Mouse (Mus musculus): ENCODE results near the gene Cyp2g1. TPM values are rescaled to one million over a fixed set of nuclear protein-coding genes. Genes with fewer than 3 reads are reported as not detected.
"Not testable (repeated sequence)": the region's sequence is repeated elsewhere in the genome, so short reads cannot be mapped to it uniquely, and the experiment has no call there.

Cyp2g1 gene
- polyA plus RNA-seq, 1 experiment from 2014 or later: not detected

DNA sequence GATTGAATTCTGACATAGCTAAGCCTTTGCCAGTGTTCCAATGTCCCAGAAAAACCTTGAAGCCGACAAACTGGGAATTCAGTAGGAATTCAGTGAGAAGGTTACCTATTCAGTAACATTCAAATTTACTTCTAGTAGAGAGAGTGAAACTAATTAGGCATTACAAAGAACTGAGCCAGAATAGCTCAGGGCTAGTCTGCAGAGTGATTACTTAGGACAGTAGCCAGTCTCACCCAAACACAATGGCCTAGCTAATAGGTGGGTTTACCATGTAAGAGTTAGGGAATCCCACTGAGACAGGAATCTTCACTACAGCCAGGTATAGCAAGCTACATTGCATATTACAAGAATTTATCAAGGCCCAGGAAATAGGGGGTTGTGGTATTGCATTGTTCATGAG, 22.7 kb upstream of the Cyp2g1 start:
- not testable (repeated sequence) for H3K4me3 ChIP-seq; H3K36me3 ChIP-seq; H3K27me3 ChIP-seq (ENCODE audit: low read depth, poor library complexity, severe bottlenecking); H3K27ac ChIP-seq (replicated peaks); DNase-seq (ENCODE audit: low spot score); H3K9me3 ChIP-seq (replicated peaks)
- H3K4me1 ChIP-seq: peaks cover 11% of the 10 kb centered on the region
- WGBS: 68% methylated on average over 1 of the region's 1 CpGs

- H3K4me3 ChIP-seq: no peak overlapping the region
- H3K27ac ChIP-seq (replicated peaks): no peak overlapping the region
- no peaks in the 10 kb centered on the region for H3K36me3 ChIP-seq
- no peak for DNase-seq (ENCODE audit: low spot score)
- no peaks in the 10 kb centered on the region for H3K27me3 ChIP-seq (ENCODE audit: low read depth, poor library complexity, severe bottlenecking)
- H3K4me1 ChIP-seq: no peaks in the 10 kb centered on the region
- no peaks in the 10 kb centered on the region for H3K9me3 ChIP-seq (replicated peaks)
- WGBS: 87% methylated on average over 6 of the region's 6 CpGs
These were observed 18.7 kb upstream of the Cyp2g1 start for GRCm38 (mm10) chr7:26789984-26790383.

GRCm38 (mm10) chr7:26800104-26800503, 8.6 kb upstream of the Cyp2g1 start:
- no peaks in the 10 kb centered on the region for H3K36me3 ChIP-seq
- H3K27ac ChIP-seq (replicated peaks): no peak overlapping the region
- H3K27me3 ChIP-seq (ENCODE audit: low read depth, poor library complexity, severe bottlenecking): no peaks in the 10 kb centered on the region
- H3K9me3 ChIP-seq (replicated peaks): no peaks in the 10 kb centered on the region
- no peak for DNase-seq (ENCODE audit: low spot score)
- H3K4me1 ChIP-seq: no peaks in the 10 kb centered on the region
- no peak overlapping the region for H3K4me3 ChIP-seq

- DNase-seq (ENCODE audit: low spot score): no peak
- 93% methylated on average over 1 of the region's 1 CpGs for WGBS
- no peak overlapping the region for H3K27ac ChIP-seq (replicated peaks)
- H3K27me3 ChIP-seq (ENCODE audit: low read depth, poor library complexity, severe bottlenecking): no peaks in the 10 kb centered on the region
- H3K36me3 ChIP-seq: no peaks in the 10 kb centered on the region
- no peaks in the 10 kb centered on the region for H3K9me3 ChIP-seq (replicated peaks)
- H3K4me1 ChIP-seq: no peaks in the 10 kb centered on the region
- H3K4me3 ChIP-seq: no peak overlapping the region
These were observed 7.7 kb upstream of the Cyp2g1 start for GRCm38 (mm10) chr7:26800996-26801395.

- not testable (repeated sequence) for H3K9me3 ChIP-seq (replicated peaks); DNase-seq (ENCODE audit: low spot score); H3K27ac ChIP-seq (replicated peaks); H3K4me1 ChIP-seq; H3K36me3 ChIP-seq; H3K4me3 ChIP-seq; H3K27me3 ChIP-seq (ENCODE audit: low read depth, poor library complexity, severe bottlenecking)
- 85% methylated on average over 9 of the region's 9 CpGs for WGBS
These were observed 23.0 kb downstream of the Cyp2g1 start for GRCm38 (mm10) chr7:26831556-26832292.

GRCm38 (mm10) chr7:26832668-26833067, 24.0 kb downstream of the Cyp2g1 start:
- not testable (repeated sequence) for DNase-seq (ENCODE audit: low spot score); H3K9me3 ChIP-seq (replicated peaks); H3K4me3 ChIP-seq; H3K4me1 ChIP-seq; H3K36me3 ChIP-seq; H3K27ac ChIP-seq (replicated peaks); H3K27me3 ChIP-seq (ENCODE audit: low read depth, poor library complexity, severe bottlenecking)
- WGBS: 82% methylated on average over 7 of the region's 7 CpGs

GRCm38 (mm10) chr7:26835059-26835458, 26.4 kb downstream of the Cyp2g1 start, which contains the start of gene Cyp2a5:
Gene Cyp2a5 (plus strand): TSS chr7:26835305.
- H3K36me3 ChIP-seq; H3K9me3 ChIP-seq (replicated peaks); H3K27ac ChIP-seq (replicated peaks); H3K4me3 ChIP-seq; H3K4me1 ChIP-seq; DNase-seq (ENCODE audit: low spot score); H3K27me3 ChIP-seq (ENCODE audit: low read depth, poor library complexity, severe bottlenecking): not testable (repeated sequence)
- 79% methylated on average over 3 of the region's 3 CpGs for WGBS

DNA sequence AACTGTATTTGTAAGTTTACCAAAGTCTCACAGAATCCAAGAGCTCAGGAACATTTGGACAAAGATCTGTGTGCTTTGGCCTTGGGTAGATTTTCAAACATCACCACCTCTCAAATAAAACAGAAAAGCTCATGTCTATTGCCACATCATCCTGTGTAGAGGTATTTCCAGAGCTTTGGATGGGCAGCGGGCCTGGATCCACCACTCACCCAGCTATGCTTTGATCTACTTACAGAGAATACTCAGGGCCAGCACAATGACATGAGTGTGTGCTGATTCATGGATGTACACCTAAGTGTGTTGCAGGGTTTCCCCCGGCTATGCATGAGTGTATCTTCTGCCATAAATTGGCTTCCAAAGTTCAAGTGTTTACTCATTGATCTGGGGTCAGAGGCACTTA, 34.7 kb downstream of the Cyp2g1 start:
- 83% methylated on average over 2 of the region's 2 CpGs for WGBS
- not testable (repeated sequence) for H3K27me3 ChIP-seq (ENCODE audit: low read depth, poor library complexity, severe bottlenecking); H3K36me3 ChIP-seq; DNase-seq (ENCODE audit: low spot score); H3K4me1 ChIP-seq; H3K9me3 ChIP-seq (replicated peaks); H3K27ac ChIP-seq (replicated peaks); H3K4me3 ChIP-seq

GRCm38 (mm10) chr7:26850063-26850462, 41.4 kb downstream of the Cyp2g1 start:
- H3K4me3 ChIP-seq; H3K4me1 ChIP-seq; H3K27me3 ChIP-seq (ENCODE audit: low read depth, poor library complexity, severe bottlenecking); H3K9me3 ChIP-seq (replicated peaks); H3K36me3 ChIP-seq; H3K27ac ChIP-seq (replicated peaks); DNase-seq (ENCODE audit: low spot score): not testable (repeated sequence)

Other genes starting within 250 kb of the Cyp2g1 start
- not detected in 2 replicates for gene Vmn1r185, start 190.4 kb upstream of the Cyp2g1 start, polyA plus RNA-seq (2016; fragmentation: Nextera tagmentation; extraction: Ambion mirVana)
- not detected in 2 replicates for gene Cyp2b23, start 122.5 kb upstream of the Cyp2g1 start, polyA plus RNA-seq (2016; fragmentation: Nextera tagmentation; extraction: Ambion mirVana)
- gene Cyp2b19, start 51.8 kb upstream of the Cyp2g1 start, polyA plus RNA-seq (2016; fragmentation: Nextera tagmentation; extraction: Ambion mirVana): not detected in 2 replicates
- 0.17 TPM in 1 of 2 replicates, not detected in the other for gene Cyp2a5, start 26.4 kb downstream of the Cyp2g1 start, polyA plus RNA-seq (2016; fragmentation: Nextera tagmentation; extraction: Ambion mirVana)
- not detected in 2 replicates for gene Cyp2a22, start 130.5 kb downstream of the Cyp2g1 start, polyA plus RNA-seq (2016; fragmentation: Nextera tagmentation; extraction: Ambion mirVana)
- gene Cyp2a12, start 220.2 kb downstream of the Cyp2g1 start, polyA plus RNA-seq (2016; fragmentation: Nextera tagmentation; extraction: Ambion mirVana): not detected in 2 replicates

Data from midbrain, embryonic 10.5 days (tissue).